Mouse (Mus musculus): ENCODE results near the gene Prdm2.

Prdm2 gene

DNA sequence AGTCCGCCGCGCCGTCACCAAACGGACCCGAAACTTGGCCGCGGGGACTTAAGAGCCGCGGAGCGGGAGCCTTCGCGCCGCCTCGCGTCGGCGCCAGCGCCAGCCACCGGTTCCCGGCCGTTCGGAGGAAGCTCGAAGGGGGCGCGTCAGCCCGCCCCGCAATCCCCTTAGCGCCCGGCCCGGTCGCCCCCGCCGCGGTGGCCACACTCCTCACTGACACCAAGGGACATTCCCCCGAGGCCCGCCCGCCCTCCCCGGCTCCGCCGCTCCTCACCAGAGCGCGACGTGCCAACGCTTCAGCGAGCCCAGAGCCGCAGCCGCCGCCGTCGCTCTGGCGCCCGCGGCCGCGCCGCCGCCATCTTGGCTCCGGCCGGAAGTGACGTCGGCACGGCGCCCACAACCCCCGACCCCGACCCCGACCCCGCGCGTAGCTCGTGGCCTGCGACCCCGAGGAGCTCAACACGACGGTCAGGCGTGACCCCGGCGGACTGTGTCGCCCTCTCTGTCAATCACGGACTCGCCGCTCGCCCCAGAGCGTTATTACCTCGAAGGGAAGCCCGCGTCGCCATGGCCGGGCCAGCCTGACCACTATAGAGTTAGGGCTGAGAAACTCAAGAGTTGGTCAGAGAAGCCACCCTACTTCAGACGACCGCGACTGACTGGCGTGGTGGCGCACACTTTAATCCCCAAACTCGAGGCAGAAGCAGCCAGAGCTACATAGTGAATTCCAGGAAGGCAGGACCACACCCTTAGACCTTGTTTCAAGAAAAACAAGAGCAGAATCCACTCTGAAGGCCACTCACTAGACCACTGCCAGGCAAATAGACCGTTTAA lies at the start of gene Prdm2:
Prdm2 (minus strand) TSS at position 655 of the 834 bp plus-strand sequence.
- peak; percentile 50 for DNase-seq (ENCODE audit: low read depth, low spot score)

DNA sequence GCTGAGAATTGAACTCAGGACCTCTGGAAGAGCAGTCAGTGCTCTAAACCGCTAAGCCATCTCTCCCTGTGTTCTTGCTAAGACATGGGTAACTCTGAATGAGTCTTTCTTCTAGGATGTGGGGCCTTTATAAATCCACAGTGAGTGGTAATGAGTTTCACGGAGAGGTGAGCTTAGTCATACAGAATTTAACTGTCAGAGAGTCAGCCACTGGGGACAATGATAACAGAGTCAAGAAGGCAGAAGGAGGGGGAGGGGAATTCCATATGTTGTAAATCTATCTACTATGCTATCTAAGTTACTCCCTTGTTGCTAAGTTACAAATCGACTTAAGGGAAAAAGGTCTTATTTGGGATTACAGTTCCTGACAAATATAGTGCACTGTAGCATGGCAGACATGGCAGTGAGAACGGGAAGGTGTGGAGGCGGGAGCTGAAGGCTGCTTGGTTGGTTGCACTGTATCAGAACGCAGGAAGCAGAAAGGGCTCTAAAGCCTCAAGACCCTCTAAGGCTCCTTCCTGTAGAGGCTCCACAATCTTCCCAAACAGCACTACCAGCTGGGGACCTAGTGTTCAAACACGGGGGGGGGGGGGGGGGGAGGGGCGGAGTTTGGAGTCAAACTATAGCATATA lies 47.0 kb upstream of the Prdm2 start:
- DNase-seq (ENCODE audit: low read depth, low spot score), result no peak

DNA sequence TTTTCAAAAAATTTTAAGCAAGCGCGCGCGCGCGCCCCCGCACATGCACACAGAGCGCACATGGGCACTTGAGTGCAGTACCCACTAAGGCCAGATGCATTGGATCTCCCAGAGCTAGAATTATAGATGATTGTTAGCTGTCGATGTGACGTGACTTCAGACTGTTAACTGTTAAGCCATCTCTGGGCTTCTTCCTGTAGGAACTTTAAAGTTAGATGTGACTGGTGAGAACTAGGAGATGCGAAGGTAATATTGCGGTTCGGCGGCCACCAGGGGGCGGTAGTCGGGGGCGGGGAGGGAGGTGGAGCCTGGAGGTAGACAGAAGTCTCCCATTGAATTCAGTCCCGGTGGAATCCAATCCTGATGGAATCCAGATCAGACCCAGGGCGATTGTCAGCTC lies 45.7 kb upstream of the Prdm2 start:
- no peak for DNase-seq (ENCODE audit: low read depth, low spot score)

DNA sequence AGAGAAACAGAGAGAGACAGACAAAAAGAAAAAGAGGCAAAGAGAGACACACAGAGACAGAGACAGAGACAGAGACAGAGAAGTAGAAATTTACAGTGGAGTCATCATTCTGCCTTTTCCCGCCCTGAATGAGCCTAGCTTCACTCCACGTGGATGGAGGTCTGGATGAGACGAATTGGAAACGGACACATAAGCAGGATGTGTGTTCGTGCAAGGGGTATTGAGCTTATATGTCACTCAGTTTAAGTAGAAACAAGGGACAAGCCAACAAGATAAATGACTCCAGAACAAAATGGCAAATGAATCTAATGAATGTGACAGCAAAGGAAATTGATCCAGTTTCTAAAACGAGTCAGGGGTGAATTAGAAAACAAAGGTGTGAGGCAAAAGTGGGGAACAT lies 45.2 kb upstream of the Prdm2 start:
- no peak for DNase-seq (ENCODE audit: low read depth, low spot score)

DNA sequence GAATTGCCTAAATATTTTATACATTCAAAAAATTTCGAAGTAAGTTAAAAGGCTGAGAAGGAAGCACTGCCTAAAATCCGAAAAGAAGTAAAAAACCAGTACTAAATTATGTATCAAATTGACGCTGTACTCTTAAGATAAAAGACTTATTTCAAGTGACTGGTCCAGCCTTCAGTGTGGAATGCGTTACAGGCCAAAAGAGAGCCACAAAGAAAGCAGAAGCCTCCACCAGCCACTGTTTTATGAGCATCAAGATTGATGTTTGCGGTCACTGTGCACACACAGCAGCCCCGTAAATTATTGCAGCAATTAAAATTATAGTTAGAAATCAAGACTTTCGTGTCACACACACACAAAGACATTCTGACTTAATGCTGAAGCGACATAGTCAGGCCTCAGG lies 42.7 kb upstream of the Prdm2 start:
- no peak for DNase-seq (ENCODE audit: low read depth, low spot score)

DNA sequence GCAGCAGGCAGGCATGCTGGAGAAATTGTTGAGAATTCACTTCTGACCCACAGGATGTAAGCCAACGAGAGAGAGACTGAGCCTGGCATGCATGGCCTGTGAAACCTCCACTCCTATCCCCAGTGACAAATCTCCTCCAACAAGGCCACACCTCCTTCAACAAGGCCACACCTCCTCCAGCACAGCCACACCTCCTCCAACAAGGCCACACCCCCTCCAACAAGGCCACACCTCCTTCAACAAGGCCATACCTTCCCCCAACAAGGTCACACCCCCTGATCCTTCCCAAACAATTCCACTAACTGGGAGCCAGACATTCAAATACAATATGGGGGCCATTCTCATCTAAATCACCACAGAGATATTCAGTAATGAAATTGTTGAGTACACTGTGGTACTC lies 40.6 kb upstream of the Prdm2 start:
- DNase-seq (ENCODE audit: low read depth, low spot score), result no peak

DNA sequence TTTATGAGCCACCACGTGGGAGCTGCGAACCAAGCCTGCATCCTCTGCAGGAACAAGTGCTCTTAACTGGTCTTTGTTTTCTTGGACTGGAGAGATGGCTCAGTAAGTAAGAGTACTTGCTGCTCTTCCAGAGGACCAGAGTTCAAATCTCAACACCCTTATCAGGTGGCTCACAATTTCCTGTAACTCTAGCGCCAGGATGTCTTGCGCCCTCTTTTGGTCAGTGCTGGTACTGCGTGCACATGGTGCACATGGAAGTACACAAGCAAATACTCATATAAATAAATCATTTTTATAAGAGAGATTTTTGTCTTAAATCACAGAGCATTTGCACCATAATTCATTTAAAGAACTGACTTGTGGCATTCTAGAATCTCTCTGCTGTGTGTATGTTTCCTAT lies 35.3 kb upstream of the Prdm2 start:
- no peak for DNase-seq (ENCODE audit: low read depth, low spot score)

DNA sequence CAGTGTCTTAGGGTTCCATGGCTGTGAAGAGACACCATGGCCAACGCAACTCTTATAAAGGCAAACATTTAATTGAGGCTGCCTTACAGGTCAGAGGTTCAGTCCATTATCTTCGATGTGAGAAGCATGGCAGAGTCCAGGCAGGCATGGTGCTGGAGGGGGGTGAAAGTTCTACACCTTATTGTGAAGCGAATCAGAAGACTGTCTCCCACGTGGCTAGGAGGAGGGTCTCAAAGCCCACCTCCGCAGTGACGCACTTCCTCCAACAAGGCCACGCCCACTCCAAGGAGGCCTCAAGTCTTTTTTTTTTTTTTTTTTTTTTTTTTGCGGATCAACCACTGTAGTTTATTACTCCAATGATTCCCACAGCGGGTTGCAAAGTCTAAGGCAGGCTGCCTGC lies 28.5 kb upstream of the Prdm2 start:
- no peak for DNase-seq (ENCODE audit: low read depth, low spot score)

DNA sequence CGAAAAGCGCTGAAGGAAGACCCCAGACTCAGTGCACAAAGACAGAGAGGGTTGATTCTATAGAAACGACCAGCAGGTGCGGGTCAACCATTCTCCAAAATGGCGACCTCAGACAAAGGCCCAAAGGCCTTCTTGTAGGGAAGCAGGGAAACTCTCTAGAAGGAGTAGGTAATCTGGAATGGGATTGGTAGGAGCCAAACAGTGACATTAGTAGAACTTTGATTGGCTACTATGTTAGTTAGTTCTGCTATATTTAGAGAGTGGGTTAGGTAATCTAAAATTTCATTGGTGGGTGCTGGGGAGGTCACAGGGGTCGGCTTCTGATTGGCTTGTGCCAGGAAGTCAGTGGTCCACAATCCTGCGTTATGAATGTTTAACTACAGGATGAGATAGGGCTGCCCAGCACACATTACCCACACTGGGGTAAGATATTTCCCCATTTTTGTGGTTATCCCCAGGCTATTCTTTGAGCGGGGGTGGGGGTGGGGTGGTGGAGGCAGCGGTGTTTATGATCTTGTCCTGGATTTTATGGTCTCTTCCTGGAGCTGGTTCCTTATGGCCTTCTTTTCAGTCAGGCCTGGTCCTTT lies 26.9 kb upstream of the Prdm2 start:
- DNase-seq (ENCODE audit: low read depth, low spot score), result no peak

DNA sequence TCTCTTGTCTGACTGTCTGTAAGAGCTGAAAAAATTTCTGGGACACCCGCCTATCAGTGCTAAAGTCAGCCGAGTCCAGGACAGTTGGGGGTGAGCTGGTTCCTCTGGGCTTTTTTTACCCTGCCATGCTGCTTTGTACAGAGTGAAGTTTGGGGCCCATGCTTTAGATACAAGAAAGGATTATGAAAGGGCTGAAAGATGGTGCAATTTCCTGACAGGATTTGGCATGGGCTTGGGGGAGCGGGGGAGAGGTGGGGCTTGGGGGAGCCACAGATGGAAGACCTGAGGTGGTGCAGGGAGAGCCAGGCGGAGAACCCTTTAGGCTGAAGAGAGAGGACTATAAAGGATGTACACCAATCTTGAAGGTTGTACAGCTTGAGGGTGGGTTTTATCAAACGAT lies 26.3 kb upstream of the Prdm2 start:
- DNase-seq (ENCODE audit: low read depth, low spot score), result no peak

DNA sequence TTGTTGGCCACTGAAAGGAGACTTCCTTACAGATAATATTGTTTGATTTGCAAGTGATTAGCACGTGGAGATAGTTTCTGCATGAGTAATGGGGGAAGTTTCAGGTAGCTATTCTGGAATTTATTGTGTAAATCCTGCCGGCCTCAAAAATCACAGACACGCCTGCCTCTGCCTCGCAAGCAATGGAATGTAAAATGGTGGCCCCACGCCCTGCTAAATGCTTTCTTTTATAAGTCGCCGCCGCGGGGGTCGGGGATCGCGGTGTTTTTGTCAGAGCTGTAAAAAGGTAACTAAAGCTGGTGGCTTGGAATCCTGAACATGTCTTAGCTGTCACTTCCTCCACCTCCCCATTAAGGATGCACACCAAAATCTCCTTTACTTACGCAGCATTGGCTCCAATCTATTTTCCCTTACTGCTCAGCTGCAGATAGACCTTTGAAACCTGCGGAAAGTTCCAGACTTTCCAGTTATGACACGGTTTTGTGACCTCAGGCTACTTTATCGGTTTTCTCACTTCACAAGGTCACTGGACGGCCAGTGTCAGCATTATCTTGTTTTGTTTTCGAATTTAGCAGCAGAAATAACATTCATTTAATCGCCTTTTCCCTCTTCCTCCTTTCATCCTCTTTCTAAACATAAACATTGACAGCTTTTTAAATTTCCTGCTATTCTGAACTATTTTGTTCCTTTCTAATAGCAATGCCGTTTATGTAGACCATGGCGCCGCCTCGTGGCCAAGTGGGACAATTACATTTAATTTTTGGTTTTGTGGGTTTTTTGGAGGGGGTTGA lies 25.6 kb upstream of the Prdm2 start:
- no peak for DNase-seq (ENCODE audit: low read depth, low spot score)

DNA sequence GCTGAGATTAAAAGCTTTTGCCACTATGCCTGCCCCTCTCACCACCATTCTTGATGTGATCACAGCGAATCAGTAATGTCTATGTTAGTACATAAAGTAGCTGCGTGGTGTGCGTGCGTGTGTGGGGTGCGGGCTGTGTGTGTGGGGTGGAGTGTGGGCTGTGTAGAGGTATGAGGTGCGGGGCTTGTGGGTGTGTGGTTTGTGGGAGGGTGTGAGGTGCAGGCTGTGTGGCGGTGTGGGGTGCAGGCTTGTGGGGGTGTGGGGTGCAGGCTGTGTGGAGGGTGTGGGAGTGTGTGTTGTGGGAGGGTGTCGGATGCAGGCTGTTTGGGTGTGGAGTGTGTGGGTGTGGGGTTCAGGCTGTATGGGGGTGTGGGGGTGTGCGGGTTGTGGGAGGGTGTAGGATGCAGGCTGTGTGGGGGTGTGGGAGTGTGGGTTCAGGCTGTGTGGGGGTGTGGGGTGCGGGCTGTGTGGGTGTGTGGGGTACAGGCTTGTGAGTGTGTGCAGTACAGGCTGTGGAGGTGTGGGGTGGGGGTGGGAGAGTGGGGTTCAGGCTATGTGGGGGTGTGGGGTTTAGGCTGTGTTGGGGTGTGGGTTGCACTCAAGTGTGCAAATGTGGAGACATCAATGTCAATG lies 19.1 kb upstream of the Prdm2 start:
- no peak for DNase-seq (ENCODE audit: low read depth, low spot score)

DNA sequence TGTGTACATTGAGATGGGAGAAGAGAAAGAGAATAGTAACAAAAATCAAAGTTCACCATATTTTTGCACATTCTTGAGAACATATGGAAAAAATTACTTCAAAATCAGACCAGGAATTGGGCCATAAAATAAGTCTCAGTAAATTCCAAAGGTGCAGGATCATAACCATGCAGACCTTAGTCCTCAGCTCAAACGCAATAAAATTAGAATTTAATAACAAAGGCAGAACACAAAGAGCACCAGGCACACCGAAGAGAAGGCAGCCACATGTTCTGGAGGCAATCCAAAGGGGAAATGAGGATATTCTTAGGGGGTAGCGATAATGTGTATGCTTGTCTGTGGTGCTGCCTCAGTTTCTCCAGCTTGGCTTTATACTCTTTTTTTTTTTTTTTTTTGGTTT lies 18.3 kb upstream of the Prdm2 start:
- no peak for DNase-seq (ENCODE audit: low read depth, low spot score)

DNA sequence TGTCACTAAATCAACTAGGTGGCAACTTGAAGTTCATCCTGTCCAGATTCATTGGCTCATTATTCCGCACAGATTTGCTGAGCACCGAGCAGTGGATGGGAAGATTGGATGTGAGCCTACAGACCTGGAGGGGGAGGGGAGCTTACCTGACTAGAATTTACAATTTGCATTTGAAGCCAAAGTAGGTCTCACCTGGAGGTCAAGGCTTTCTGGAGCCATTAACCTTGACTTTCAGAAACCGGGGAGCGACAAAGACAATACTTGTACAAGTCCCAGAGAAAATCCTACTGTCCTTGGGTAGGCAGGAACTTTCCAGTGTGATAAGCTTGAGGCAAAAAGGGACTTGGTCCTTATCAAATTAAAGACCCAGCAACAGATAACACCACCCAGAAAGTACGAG lies 15.2 kb upstream of the Prdm2 start:
- no peak for DNase-seq (ENCODE audit: low read depth, low spot score)

DNA sequence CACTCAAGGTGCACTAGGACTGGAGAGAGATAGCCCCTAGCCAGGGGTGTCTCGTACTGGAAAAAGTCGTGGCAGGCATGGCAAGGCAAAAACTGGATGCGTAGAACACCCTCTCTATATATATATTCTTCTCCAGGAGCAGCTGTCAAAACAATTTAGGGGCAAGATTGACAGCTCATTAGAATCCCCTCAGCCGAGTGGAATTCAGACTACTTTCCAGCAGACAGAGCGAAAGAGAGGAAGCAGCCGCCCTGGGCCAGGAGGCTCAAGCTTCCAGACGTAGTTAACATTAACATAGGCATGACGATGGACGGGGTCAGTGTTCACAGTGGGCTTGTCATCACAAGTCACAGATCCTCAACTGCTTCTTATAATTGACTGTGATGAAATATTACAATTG lies 13.1 kb upstream of the Prdm2 start:
- DNase-seq (ENCODE audit: low read depth, low spot score), result no peak

DNA sequence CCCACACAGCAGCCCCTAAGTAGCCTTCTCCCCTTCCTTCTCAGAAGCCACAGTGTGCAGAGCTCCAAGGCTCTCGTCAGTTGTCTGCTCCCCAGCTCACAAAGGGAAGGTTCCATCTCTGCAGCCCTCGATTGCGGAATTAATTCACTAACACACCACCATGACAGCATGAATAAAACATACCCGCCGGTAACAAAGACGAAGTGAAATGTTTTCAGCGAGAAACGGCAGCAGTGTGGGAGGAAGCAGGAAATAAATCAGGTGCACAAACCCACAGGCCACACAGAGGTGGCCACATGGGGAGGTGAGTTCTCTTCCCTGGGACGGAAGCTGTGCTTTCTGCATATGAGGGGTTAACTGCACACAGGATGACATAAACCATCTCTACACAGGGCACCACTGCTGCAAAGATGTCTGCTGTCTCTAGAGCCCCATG lies 6.5 kb upstream of the Prdm2 start:
- DNase-seq (ENCODE audit: low read depth, low spot score), result peak; percentile 11

DNA sequence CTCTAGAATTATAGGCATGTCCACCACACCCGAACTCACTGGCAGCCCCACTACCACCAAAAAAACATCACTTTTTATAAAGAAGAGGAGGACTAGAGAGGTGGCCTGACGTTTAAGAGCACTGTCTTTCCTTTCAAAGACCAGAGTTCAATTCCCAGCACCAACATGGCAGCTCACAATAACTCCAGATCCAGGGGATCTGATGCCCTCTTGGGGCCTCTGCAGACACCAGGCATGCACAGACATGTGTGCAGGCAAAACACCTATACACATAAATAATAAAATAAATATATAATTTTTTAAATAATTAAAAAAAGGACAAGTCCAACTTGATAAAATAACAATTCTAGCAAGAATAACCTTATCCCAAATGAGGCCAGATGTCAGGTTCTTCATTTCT lies 6.1 kb upstream of the Prdm2 start:
- no peak for DNase-seq (ENCODE audit: low read depth, low spot score)

DNA sequence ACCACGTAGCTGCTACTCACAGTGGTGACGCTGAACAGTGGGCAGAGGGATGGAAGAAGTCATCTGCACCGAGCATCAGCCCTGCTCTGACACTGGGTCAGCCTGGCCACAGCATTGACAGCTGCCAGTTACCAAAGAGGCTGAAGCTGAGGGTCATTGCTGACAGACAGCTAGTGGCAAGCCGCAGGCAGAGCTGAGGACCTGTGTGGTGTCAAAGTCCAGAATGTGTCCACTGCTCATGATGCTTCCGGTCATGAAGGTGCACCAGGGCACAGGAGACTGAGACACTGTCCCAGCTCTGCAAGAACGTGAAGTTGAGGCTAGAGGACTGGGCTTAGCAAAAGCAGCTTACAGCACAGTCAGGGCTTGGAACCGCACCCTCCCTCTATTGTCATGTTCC lies 4.4 kb upstream of the Prdm2 start:
- no peak for DNase-seq (ENCODE audit: low read depth, low spot score)

DNA sequence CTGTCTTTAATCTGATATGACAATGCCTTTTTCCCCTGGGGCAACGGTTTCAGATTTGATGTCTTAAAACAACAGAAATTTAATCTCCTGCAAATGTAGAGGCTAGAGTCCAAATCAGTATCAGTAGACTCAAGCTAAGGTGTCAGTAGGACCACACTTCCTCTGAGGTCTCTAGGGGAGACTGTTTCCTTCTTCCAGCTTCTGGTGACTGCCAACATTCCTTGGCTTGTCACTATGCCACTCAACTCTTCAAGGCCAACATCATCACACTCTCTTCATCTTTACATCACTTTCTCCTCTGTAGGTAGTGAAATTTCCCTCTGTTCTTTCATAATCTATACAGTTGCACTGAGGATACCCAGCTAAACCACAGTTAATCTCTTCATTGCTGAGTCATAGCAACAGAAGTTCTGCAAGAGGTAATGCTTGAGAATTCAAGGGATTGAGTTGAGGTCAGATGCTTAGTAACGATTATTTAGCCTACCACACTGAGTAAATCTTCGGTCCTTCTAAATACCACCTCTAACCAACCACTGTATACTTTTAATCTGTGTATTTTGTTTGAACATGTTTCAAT lies 1.5 kb upstream of the Prdm2 start:
- no peak for DNase-seq (ENCODE audit: low read depth, low spot score)

DNA sequence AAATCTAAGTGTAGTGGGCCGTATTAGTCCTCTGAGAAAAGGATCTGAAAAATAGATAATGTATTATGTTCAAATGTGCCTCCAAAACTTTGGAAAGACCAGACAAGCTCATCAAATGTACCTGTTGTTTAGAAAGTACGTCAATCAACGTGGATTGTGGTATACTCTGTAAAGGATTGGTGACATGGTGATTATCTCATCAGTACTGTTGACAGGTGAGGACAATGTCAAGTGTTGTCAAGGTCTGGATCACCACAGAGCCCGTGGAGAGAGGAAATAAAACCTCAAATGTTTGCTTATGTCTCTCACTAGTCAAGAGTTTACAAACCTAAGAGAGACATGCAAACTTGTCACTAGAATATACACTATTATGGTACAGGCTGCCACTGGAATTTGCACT lies 776 bp upstream of the Prdm2 start:
- no peak for DNase-seq (ENCODE audit: low read depth, low spot score)

DNA sequence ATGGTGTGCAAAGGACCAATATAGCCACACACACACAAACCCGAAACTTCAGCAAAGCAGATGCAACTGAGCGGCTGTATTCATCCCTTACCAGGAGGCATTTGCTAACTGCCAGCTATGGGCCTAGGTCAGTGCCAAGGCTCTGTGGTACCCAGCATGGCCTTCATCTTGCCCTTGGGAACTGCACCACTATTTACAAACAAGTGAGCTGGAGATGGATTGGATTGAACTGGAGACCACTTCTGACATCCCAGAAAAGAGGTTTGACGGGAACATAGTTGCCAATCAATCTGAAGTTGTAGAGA lies 332 bp upstream of the Prdm2 start:
- no peak for DNase-seq (ENCODE audit: low read depth, low spot score)
